23 mouse cellular contexts compared by ENCODE assay signal in genomic region chr10:115825289-115825688, GRCm38 (mm10).
"Had no signal": no experiment of that assay in that cellular context is flagged by ENCODE, and none has a peak within 500 bp of the region (broad histone marks: within the 10 kb centered on the region; RNA-seq: fewer than 3 reads in every experiment).

No protein-coding gene starts in this region.

- ATAC-seq: forebrain, postnatal 0 days; hindbrain, embryonic 16.5 days; inflammation-experienced regulatory T-cells, adult 6 months; intestine, postnatal 0 days had no signal

- H3K27ac ChIP-seq: heart, embryonic 10.5 days; hindbrain, embryonic 10.5 days; hindbrain, embryonic 12.5 days; hindbrain, embryonic 14.5 days; layer of hippocampus, adult 2 months; limb, embryonic 10.5 days; limb, embryonic 12.5 days had no signal

- H3K36me3 ChIP-seq: heart, embryonic 10.5 days; heart, embryonic 12.5 days; hindbrain, embryonic 10.5 days; hindbrain, embryonic 12.5 days; limb, embryonic 10.5 days; limb, embryonic 12.5 days had no signal

- H3K9ac ChIP-seq: forebrain, postnatal 0 days; heart, embryonic 12.5 days; hindbrain, embryonic 12.5 days; hindbrain, embryonic 14.5 days; limb, embryonic 12.5 days had no signal

- H3K4me3 ChIP-seq: heart, embryonic 10.5 days; heart, embryonic 12.5 days; hindbrain, embryonic 10.5 days; hindbrain, embryonic 12.5 days; layer of hippocampus, adult 2 months; limb, embryonic 10.5 days; limb, embryonic 12.5 days had no signal

- DNase-seq: forebrain, postnatal 0 days; gastrocnemius, postnatal 14 days; heart, adult 18-20 months; heart, postnatal 10 days; heart, postnatal 4 days; kidney, adult 18-20 months; kidney, adult 8-10 months; kidney, postnatal 10 days; kidney, postnatal 25 days; kidney, postnatal 4 days; liver had no signal

- H3K27me3 ChIP-seq: heart, embryonic 12.5 days; hindbrain, embryonic 12.5 days; limb, embryonic 12.5 days had no signal

- H3K4me2 ChIP-seq: heart, embryonic 12.5 days; hindbrain, embryonic 12.5 days; hindbrain, embryonic 14.5 days; limb, embryonic 12.5 days; liver, embryonic 11.5 days had no signal

- H3K9me3 ChIP-seq: heart, embryonic 10.5 days; heart, embryonic 12.5 days; hindbrain, embryonic 10.5 days; hindbrain, embryonic 12.5 days; limb, embryonic 10.5 days; limb, embryonic 12.5 days had no signal

- H3K4me1 ChIP-seq: heart, embryonic 10.5 days; hindbrain, embryonic 10.5 days; hindbrain, embryonic 12.5 days had no signal
